8 mouse cellular contexts compared by ENCODE assay signal in the genomic region with DNA sequence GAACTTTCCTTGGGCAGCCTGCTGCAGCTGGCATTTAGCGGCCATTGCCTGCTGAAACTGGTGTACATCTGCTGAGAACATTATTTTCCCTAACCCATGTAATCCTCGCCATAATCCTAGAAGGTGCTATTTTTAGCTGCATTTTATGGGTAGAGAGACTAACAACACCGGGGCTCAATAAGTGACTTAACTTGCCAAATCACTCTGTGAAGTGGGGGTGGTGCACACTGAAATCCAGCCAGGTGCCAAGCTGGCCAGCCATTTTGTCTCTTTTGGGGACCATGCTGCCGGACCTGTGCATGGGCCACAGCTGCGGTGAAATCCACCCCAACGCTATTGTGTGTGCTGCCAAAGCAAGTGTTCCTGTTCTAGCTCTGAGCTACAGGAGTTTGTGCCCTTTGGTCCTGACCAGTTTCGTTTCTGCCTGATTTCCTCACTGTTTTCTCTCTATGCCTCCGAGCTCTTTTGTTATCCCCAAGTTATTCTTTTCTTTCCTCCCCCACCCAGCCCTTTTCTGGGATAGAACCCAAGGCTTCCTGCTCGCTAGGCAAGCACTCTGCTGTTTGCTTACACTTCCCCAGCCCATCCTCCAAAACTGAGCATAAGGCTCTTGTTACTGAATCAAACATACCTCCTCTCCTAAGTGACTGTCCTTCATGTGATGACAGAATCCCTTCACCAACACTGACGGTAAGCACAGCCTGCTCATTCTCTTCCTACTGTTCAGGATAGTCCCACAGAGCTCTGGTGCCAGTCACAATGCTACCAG.
DNase-seq lines count a peak whose midpoint lies in the region; ATAC-seq and TF ChIP-seq lines count a peak whose summit lies in the region.

No protein-coding gene starts in this region.

- peak; percentile 2 for DNase-seq in embryo, embryonic 9.5 days (ENCODE audit: extremely low spot score)
- no peak for DNase-seq in embryo, embryonic 11 days
- peak; percentile 31 for DNase-seq in gastrocnemius, adult 18-20 months (ENCODE audit: low spot score)
- no peak for DNase-seq in intestine, embryonic 14.5 days (ENCODE audit: low spot score)
- DNase-seq in left cerebral cortex, adult 2 months (ENCODE audit: extremely low spot score in 1 of 2, low spot score in 2 of 2): peak; percentile 17 to 31
- peak; percentile 29 to 30 for DNase-seq in lung, postnatal 4 days
- DNase-seq in T-cell, adult 2 months (ENCODE audit: low spot score): no peak

- no peak overlapping the region for H3K4me2 ChIP-seq in intestine, embryonic 14.5 days (ENCODE audit: low read length)

- WGBS in intestine, embryonic 14.5 days: 57% methylated on average over 10 of the region's 10 CpGs

- H3K36me3 ChIP-seq in intestine, embryonic 14.5 days (ENCODE audit: control insufficient read depth, insufficient read depth, low read length): 0 out of 2 replicates have a peak, but pooled peaks cover 8% of the 10 kb centered on the region

- H3K27me3 ChIP-seq in intestine, embryonic 14.5 days (replicated peaks; ENCODE audit: control insufficient read depth, insufficient read depth, low read length): no peaks in the 10 kb centered on the region

- no peak for ATAC-seq in intestine, embryonic 14.5 days (replicated peaks; ENCODE audit: low FRiP score, low TSS enrichment, low read depth)
- ATAC-seq in CD4-positive, CD25-positive, alpha-beta regulatory T cell, adult 4 months: no peak

- H3K9me3 ChIP-seq in intestine, embryonic 14.5 days (ENCODE audit: control insufficient read depth, low read length): no peaks in the 10 kb centered on the region

- peaks cover 14% of the 10 kb centered on the region for H3K4me1 ChIP-seq in intestine, embryonic 14.5 days (replicated peaks; ENCODE audit: control insufficient read depth, insufficient read depth, low read length)

- intact Hi-C loops in left cerebral cortex, adult 2 months (cut with DNase I): loop anchor here (5.0 kb wide), 1 partner anchor 918 kb away; a partner anchor contains a TSS

- TF ChIP-seq CTCF in left cerebral cortex, adult 2 months (IDR thresholded peaks at IDR 0.05): no peak

- H3K9ac ChIP-seq in intestine, embryonic 14.5 days (ENCODE audit: low read length): no peak overlapping the region

- H3K4me3 ChIP-seq in intestine, embryonic 14.5 days (ENCODE audit: low read depth, low read length): no peak overlapping the region
- peak overlapping the region; percentile 18; the same call in 1 of the 2 replicates for H3K4me3 ChIP-seq in left cerebral cortex, adult 2 months

- H3K27ac ChIP-seq in intestine, embryonic 14.5 days (ENCODE audit: low read depth): peak overlapping the region; percentile 40; the same call in 1 of the 2 replicates
- H3K27ac ChIP-seq in left cerebral cortex, adult 2 months: peak overlapping the region; percentile 64

Comparison
In these comparisons a context has a peak if more than half of its experiments do, and no peak if none do; other contexts are left out.
1. DNase-seq: peak in embryo, embryonic 9.5 days (single experiment), gastrocnemius, adult 18-20 months (single experiment), left cerebral cortex, adult 2 months (2 of 2) and lung, postnatal 4 days (2 of 2); none in embryo, embryonic 11 days (single experiment), intestine, embryonic 14.5 days (single experiment) and T-cell, adult 2 months (single experiment).